Comparison of ENCODE assay signal across 25 mouse cellular contexts in genomic region chr5:53363898-53364297, GRCm38 (mm10).
A peak's percentile ranks its signal among the peaks of the same experiment; 100 is the strongest.
DNase-seq lines count a peak whose midpoint lies in the region; ATAC-seq and TF ChIP-seq lines count a peak whose summit lies in the region.
"Had no signal": no experiment of that assay in that cellular context is flagged by ENCODE, and none has a peak within 500 bp of the region (broad histone marks: within the 10 kb centered on the region; RNA-seq: fewer than 3 reads in every experiment).

No protein-coding gene starts in this region.

- peak; percentile 73 for ATAC-seq in forebrain, embryonic 16.5 days
- ATAC-seq: Patski had no signal

- DNase-seq in forebrain, embryonic 10.5 days (ENCODE audit: extremely low spot score, low spot score), result no peak
- DNase-seq in layer of hippocampus, adult 2 months (ENCODE audit: low spot score in 2 of 2), result peak in 1 of 2 experiments; percentile 21
- DNase-seq in layer of hippocampus, adult 9-10 months (ENCODE audit: low spot score), result no peak
- peak; percentile 55 for DNase-seq in brain, adult 2 months (ENCODE audit: low read depth, low spot score)
- DNase-seq in layer of hippocampus, postnatal 36 days, result peak; percentile 25 to 37
- DNase-seq in natural killer cell, adult 2 months (ENCODE audit: low spot score in 2 of 2), result no peak
- DNase-seq: adrenal gland, postnatal 36 days; cerebellum, adult 11-12 months; cerebellum, postnatal 10 days; gastrocnemius, postnatal 14 days; heart, adult 18-20 months; heart, postnatal 14 days; kidney, adult 2 months; lung, embryonic 14.5 days; right cerebral cortex, postnatal 14 days; spleen, adult 18-20 months had no signal

- H3K4me1 ChIP-seq in forebrain, embryonic 16.5 days (replicated peaks; ENCODE audit: control insufficient read depth, insufficient read depth, low read length), result no peaks in the 10 kb centered on the region
- peaks cover 15% of the 10 kb centered on the region for H3K4me1 ChIP-seq in forebrain, embryonic 10.5 days
- H3K4me1 ChIP-seq: hindbrain, embryonic 12.5 days; midbrain, embryonic 12.5 days had no signal

- no peaks in the 10 kb centered on the region for H3K36me3 ChIP-seq in forebrain, embryonic 16.5 days (ENCODE audit: control insufficient read depth, insufficient read depth)
- no peaks in the 10 kb centered on the region for H3K36me3 ChIP-seq in forebrain, embryonic 10.5 days (replicated peaks)
- H3K36me3 ChIP-seq: embryonic facial prominence, embryonic 12.5 days; heart, embryonic 13.5 days; hindbrain, embryonic 12.5 days; midbrain, embryonic 12.5 days had no signal

- WGBS in forebrain, embryonic 16.5 days, result 75% methylated on average over 8 of the region's 8 CpGs
- WGBS in forebrain, embryonic 10.5 days, result 77% methylated on average over 8 of the region's 8 CpGs

- no peaks in the 10 kb centered on the region for H3K9me3 ChIP-seq in forebrain, embryonic 16.5 days (ENCODE audit: control insufficient read depth, low read length)
- no peaks in the 10 kb centered on the region for H3K9me3 ChIP-seq in forebrain, embryonic 10.5 days
- H3K9me3 ChIP-seq: embryonic facial prominence, embryonic 12.5 days; heart, embryonic 13.5 days; hindbrain, embryonic 12.5 days; midbrain, embryonic 12.5 days had no signal

- TF ChIP-seq CTCF in layer of hippocampus, adult 2 months (conservative IDR thresholded peaks at IDR 0.05), result no peak

- H3K27me3 ChIP-seq in forebrain, embryonic 16.5 days (replicated peaks; ENCODE audit: control insufficient read depth, insufficient read depth, low read length), result no peaks in the 10 kb centered on the region
- no peaks in the 10 kb centered on the region for H3K27me3 ChIP-seq in forebrain, embryonic 10.5 days (ENCODE audit: poor library complexity, severe bottlenecking)
- H3K27me3 ChIP-seq: embryonic facial prominence, embryonic 12.5 days; hindbrain, embryonic 12.5 days; midbrain, embryonic 12.5 days; Patski had no signal

- H3K4me3 ChIP-seq in forebrain, embryonic 16.5 days (replicated peaks; ENCODE audit: low read length), result no peak overlapping the region
- H3K4me3 ChIP-seq in forebrain, embryonic 10.5 days, result no peak overlapping the region
- no peak overlapping the region for H3K4me3 ChIP-seq in layer of hippocampus, adult 2 months
- H3K4me3 ChIP-seq: embryonic facial prominence, embryonic 12.5 days; heart, embryonic 13.5 days; hindbrain, embryonic 12.5 days; midbrain, embryonic 12.5 days; myocyte had no signal

- H3K9ac ChIP-seq in forebrain, embryonic 16.5 days (replicated peaks; ENCODE audit: low read depth, low read length), result no peak overlapping the region
- H3K9ac ChIP-seq: embryonic facial prominence, embryonic 12.5 days; heart, embryonic 13.5 days; hindbrain, embryonic 12.5 days; liver, embryonic 14.5 days; lung, embryonic 14.5 days; midbrain, embryonic 12.5 days had no signal

- H3K27ac ChIP-seq in forebrain, embryonic 16.5 days (ENCODE audit: low read length), result no peak overlapping the region
- H3K27ac ChIP-seq in forebrain, embryonic 10.5 days, result no peak overlapping the region
- peak overlapping the region; percentile 55 for H3K27ac ChIP-seq in layer of hippocampus, adult 2 months
- H3K27ac ChIP-seq: embryonic facial prominence, embryonic 12.5 days; heart, embryonic 13.5 days; hindbrain, embryonic 12.5 days; kidney, postnatal 0 days; liver, embryonic 14.5 days; midbrain, embryonic 12.5 days had no signal

- H3K4me2 ChIP-seq in forebrain, embryonic 16.5 days (ENCODE audit: low read length), result no peak overlapping the region
- H3K4me2 ChIP-seq: embryonic facial prominence, embryonic 12.5 days; heart, embryonic 13.5 days; hindbrain, embryonic 12.5 days; lung, embryonic 14.5 days; midbrain, embryonic 12.5 days had no signal

Comparison
In these comparisons a context has a peak if more than half of its experiments do, and no peak if none do; other contexts are left out.
1. DNase-seq: peak in brain, adult 2 months (single experiment) and layer of hippocampus, postnatal 36 days (2 of 2); none in forebrain, embryonic 10.5 days (single experiment), layer of hippocampus, adult 9-10 months (single experiment) and natural killer cell, adult 2 months (0 of 2).